In the genomic region with DNA sequence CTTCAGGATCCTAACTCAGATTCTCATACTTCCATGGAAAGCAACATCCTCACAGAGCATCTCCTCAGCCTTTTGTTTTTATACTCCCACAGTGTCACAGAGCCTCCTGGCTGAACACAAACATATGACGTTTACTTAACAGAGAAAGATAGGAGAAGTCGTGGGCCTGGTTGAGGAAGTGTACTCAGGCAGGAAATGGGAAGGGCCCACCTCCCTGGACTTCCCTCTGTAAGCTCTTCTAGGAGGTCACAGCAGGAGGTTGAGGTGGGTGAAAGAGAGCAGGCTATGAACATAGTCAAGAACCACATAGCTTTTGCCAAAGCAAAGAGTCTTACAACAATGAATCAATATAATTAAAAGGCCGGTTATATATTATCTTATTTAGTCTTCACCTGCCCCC, we compare ENCODE assay signal across 16 mouse cellular contexts. TPM values are rescaled to one million over a fixed set of nuclear protein-coding genes. Genes with fewer than 3 reads are reported as not detected.
A peak's percentile ranks its signal among the peaks of the same experiment; 100 is the strongest.
DNase-seq lines count a peak whose midpoint lies in the region; ATAC-seq and TF ChIP-seq lines count a peak whose summit lies in the region.
"Had no signal": no experiment of that assay in that cellular context is flagged by ENCODE, and none has a peak within 500 bp of the region (broad histone marks: within the 10 kb centered on the region; RNA-seq: fewer than 3 reads in every experiment).

No protein-coding gene starts in this region.

- no peaks in the 10 kb centered on the region for H3K9me3 ChIP-seq in liver, embryonic 12.5 days (replicated peaks)
- no peaks in the 10 kb centered on the region for H3K9me3 ChIP-seq in heart, embryonic 15.5 days (replicated peaks)
- H3K9me3 ChIP-seq: forebrain, embryonic 15.5 days; intestine, embryonic 15.5 days had no signal

- no peaks in the 10 kb centered on the region for H3K79me2 ChIP-seq in liver, adult 2 months (ENCODE audit: control insufficient read depth, insufficient read depth, low read length)

- H3K4me2 ChIP-seq in liver, embryonic 12.5 days = no peak overlapping the region
- no peak overlapping the region for H3K4me2 ChIP-seq in heart, embryonic 15.5 days
- H3K4me2 ChIP-seq: forebrain, embryonic 15.5 days; intestine, embryonic 15.5 days had no signal

- H3K9ac ChIP-seq in liver, adult 2 months (ENCODE audit: low read depth, low read length) = no peak overlapping the region
- H3K9ac ChIP-seq in liver, embryonic 12.5 days = no peak overlapping the region
- no peak overlapping the region for H3K9ac ChIP-seq in heart, embryonic 15.5 days
- H3K9ac ChIP-seq: forebrain, embryonic 15.5 days; intestine, embryonic 15.5 days; liver, embryonic 14.5 days had no signal

- H3K27me3 ChIP-seq in liver, adult 2 months (ENCODE audit: control insufficient read depth, insufficient read depth, low read length) = no peaks in the 10 kb centered on the region
- no peaks in the 10 kb centered on the region for H3K27me3 ChIP-seq in liver, embryonic 12.5 days (replicated peaks)
- H3K27me3 ChIP-seq in heart, embryonic 15.5 days = no peaks in the 10 kb centered on the region
- H3K27me3 ChIP-seq: forebrain, embryonic 15.5 days; intestine, embryonic 15.5 days had no signal

- no peak for ATAC-seq in liver, embryonic 12.5 days
- ATAC-seq in heart, embryonic 15.5 days (replicated peaks; ENCODE audit: insufficient number of reproducible peaks, insufficient read depth, low FRiP score, low read depth) = no peak
- peak; percentile 97 for ATAC-seq in megakaryocyte, adult 5-6 weeks (ENCODE audit: poor library complexity, severe bottlenecking)
- ATAC-seq: forebrain, embryonic 15.5 days; intestine, embryonic 15.5 days had no signal

- TF ChIP-seq CTCF in liver, adult 2 months (IDR thresholded peaks at IDR 0.05; ENCODE audit: low read depth, low read length) = no peak

- peaks cover 29% of the 10 kb centered on the region for H3K4me1 ChIP-seq in liver, adult 2 months (ENCODE audit: control insufficient read depth, insufficient read depth, low read length)
- H3K4me1 ChIP-seq in liver, embryonic 12.5 days = peaks cover 28% of the 10 kb centered on the region
- H3K4me1 ChIP-seq in heart, embryonic 15.5 days (replicated peaks) = peaks cover 42% of the 10 kb centered on the region

- TF ChIP-seq POLR2A in liver, adult 2 months (IDR thresholded peaks at IDR 0.05; ENCODE audit: extremely low read depth, insufficient read depth, low read length) = no peak

- WGBS in liver, adult 2 months = 3% methylated on average over 3 of the region's 3 CpGs
- 14% methylated on average over 3 of the region's 3 CpGs for WGBS in liver, embryonic 12.5 days (ENCODE audit: insufficient replicate concordance)
- 37% methylated on average over 3 of the region's 3 CpGs for WGBS in heart, embryonic 15.5 days

- no peaks in the 10 kb centered on the region for H3K36me3 ChIP-seq in liver, adult 2 months (ENCODE audit: control insufficient read depth, insufficient read depth, low read length)
- H3K36me3 ChIP-seq in liver, embryonic 12.5 days = no peaks in the 10 kb centered on the region
- H3K36me3 ChIP-seq in heart, embryonic 15.5 days = no peaks in the 10 kb centered on the region
- H3K36me3 ChIP-seq: forebrain, embryonic 15.5 days; intestine, embryonic 15.5 days had no signal

- H3K27ac ChIP-seq in liver, adult 2 months (replicated peaks; ENCODE audit: insufficient read depth, low read depth, low read length) = peak overlapping the region; percentile 50; the same call in 1 of the 2 replicates
- H3K27ac ChIP-seq in liver, embryonic 12.5 days = no peak overlapping the region
- peak overlapping the region; percentile 72 for H3K27ac ChIP-seq in heart, embryonic 15.5 days
- H3K27ac ChIP-seq: forebrain, embryonic 15.5 days; intestine, embryonic 15.5 days; layer of hippocampus, adult 2 months; liver, embryonic 14.5 days had no signal

- DNase-seq in heart, adult 18-20 months = peak; percentile 27 to 62
- no peak for DNase-seq in heart, adult 8-10 months (ENCODE audit: low spot score)
- DNase-seq in liver, adult 2 months (ENCODE audit: extremely low read depth, low read depth, low spot score) = peak; percentile 48
- no peak for DNase-seq in layer of hippocampus, adult 9-11 months
- no peak for DNase-seq in spleen, adult 18-20 months
- DNase-seq: adrenal gland, adult 2 months; cerebellum, adult 8-10 months; midbrain, embryonic 14.5 days; thymus, postnatal 4 days had no signal

- no peak overlapping the region for H3K4me3 ChIP-seq in liver, adult 2 months (ENCODE audit: insufficient read depth, low read depth, low read length)
- H3K4me3 ChIP-seq in liver, embryonic 12.5 days = no peak overlapping the region
- no peak overlapping the region for H3K4me3 ChIP-seq in heart, embryonic 15.5 days
- H3K4me3 ChIP-seq: forebrain, embryonic 15.5 days; intestine, embryonic 15.5 days; layer of hippocampus, adult 2 months had no signal

RNA-seq across cellular contexts. Expression of a gene that starts 28.8 kb away (rescaled TPM):
- 10 to 100 TPM; 78.3 to 79.9 TPM for total RNA-seq in heart, adult 18-20 months (2021)
- 10 to 100 TPM; 71.9 to 88.8 (median 84.0) TPM for total RNA-seq in heart, adult 8-10 months (2022)
- total RNA-seq in liver, adult 2 months (2014; rRNA removed) = 11.7 and 14.5 TPM in 2 replicates
- 1.5 and 1.7 TPM in 2 replicates for polyA plus RNA-seq in liver, adult 2 months (2012; rRNA removed)
- 14.3 and 14.4 TPM in 2 replicates for polyA plus RNA-seq in liver, embryonic 12.5 days (2016; fragmentation: Nextera tagmentation; extraction: Ambion mirVana)
- 21.0 and 22.4 TPM in 2 replicates for polyA plus RNA-seq in heart, embryonic 15.5 days (2015; fragmentation: Nextera tagmentation; extraction: Ambion mirVana)
- 53.0 and 63.4 TPM in 2 replicates for total RNA-seq in megakaryocyte, adult 5-6 weeks (2015)
- 65.0 and 75.9 TPM in 2 replicates for total RNA-seq in megakaryocyte, adult 5-6 weeks (2017)

RNA-seq across cellular contexts. Expression of a gene that starts 55.1 kb away (rescaled TPM):
- total RNA-seq in heart, adult 18-20 months (2021) = 10 to 100 TPM; 84.6 to 86.7 TPM
- 10 to 100 TPM; 86.4 to 90.4 (median 88.2) TPM for total RNA-seq in heart, adult 8-10 months (2022)
- 8.8 and 11.5 TPM in 2 replicates for total RNA-seq in liver, adult 2 months (2014; rRNA removed)
- 10.8 and 10.9 TPM in 2 replicates for polyA plus RNA-seq in liver, adult 2 months (2012; rRNA removed)
- 39.8 TPM in 2 replicates for polyA plus RNA-seq in liver, embryonic 12.5 days (2016; fragmentation: Nextera tagmentation; extraction: Ambion mirVana)
- 40.5 and 43.8 TPM in 2 replicates for polyA plus RNA-seq in heart, embryonic 15.5 days (2015; fragmentation: Nextera tagmentation; extraction: Ambion mirVana)
- total RNA-seq in megakaryocyte, adult 5-6 weeks (2015) = 34.2 and 34.4 TPM in 2 replicates
- 28.3 and 33.8 TPM in 2 replicates for total RNA-seq in megakaryocyte, adult 5-6 weeks (2017)

Comparison
In these comparisons a context has a peak if more than half of its experiments do, and no peak if none do; other contexts are left out.
1. DNase-seq: peak in heart, adult 18-20 months (2 of 2) and liver, adult 2 months (single experiment); none in heart, adult 8-10 months (single experiment), layer of hippocampus, adult 9-11 months (single experiment) and spleen, adult 18-20 months (0 of 2).